Mouse (Mus musculus) CH12F3 (cell line): Measurements from ENCODE around the gene Gpr146.

ENCODE experiments used
- in situ Hi-C: fragments of 300-500 bp; cut with MboI; formaldehyde crosslinking; loops from 2 replicates; pipeline ENCODE4 v1.14.3; 2020; ENCODE audit warnings: low sequenced_read_pairs

Gpr146 gene

DNA sequence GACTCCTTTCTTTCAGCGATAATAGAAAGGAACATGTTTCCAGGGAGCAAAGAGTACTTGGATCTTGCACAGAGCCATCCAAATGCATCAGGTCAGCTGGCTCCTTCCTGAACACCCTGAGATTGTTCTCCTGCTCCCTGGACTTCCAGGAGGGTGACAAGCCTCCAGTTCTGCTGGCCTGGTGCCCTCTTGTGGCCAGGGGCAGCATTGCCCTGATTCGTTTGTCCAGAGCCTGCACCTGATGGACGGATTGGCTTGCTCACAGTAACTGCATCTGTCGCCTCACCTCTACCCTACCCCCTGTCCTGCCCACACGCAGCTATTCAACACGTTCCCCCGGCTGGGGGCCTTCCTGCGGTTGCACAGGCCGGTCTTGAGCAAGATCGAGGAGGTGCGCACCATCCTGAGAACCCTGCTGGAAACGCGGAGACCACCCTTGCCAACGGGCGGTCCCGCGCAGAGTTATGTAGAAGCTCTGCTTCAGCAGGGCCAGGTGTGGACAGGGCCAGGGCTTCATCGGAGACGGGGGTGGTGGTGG lies 22.2 kb upstream of the Gpr146 start:
- in situ Hi-C loops: loop anchor here (25.0 kb wide), 1 partner anchor 307 kb away; no protein-coding TSS in a partner anchor

GRCm38 (mm10) chr5:139358653-139359052 lies 18.8 kb upstream of the Gpr146 start:
- in situ Hi-C loops: loop anchor here (25.0 kb wide), 1 partner anchor 304 kb away; no protein-coding TSS in a partner anchor

DNA sequence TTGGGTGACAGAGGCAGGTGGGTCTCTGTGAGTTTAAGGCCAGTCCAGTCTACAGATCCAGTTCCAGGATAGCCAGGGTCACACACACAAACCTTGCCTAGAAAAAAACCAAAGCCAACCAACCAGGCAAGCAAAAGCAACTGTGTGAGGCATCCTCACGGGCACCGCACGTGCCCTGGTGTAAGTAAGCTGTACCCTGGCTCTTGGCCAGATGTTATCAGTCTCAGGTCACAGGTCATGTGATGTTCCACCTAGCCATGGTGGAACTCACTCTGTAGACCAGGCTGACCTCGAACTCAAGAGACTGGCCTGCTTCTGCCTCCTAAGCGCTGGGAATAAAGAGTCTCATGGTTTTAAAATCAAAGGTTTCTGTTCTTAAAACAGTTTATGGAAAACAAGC lies 18.3 kb upstream of the Gpr146 start:
- in situ Hi-C loops: loop anchor here (25.0 kb wide), 1 partner anchor 303 kb away; no protein-coding TSS in a partner anchor

DNA sequence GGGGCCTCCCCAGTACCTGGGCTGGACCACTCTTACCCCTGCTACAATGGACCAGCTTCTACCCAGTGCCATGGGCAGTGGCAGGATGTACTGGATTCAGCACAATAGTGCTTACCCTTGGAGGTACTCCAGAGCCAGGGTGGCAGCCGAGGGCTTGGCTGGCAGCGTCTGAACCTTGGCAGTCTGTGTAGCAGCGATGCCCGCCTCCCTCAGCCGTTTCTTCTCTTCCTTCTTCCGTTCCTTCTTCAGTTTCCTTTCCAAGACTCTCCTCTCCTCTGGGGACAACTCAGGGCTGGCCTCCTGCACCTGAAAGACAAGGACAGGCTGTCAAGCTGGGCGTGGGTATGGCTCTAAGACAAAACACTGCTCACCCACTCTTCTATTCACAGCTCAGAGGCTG lies 13.6 kb upstream of the Gpr146 start:
- in situ Hi-C loops: loop anchor here (10.0 to 25.0 kb wide), 2 partner anchors 141 to 298 kb away; no protein-coding TSS in a partner anchor

GRCm38 (mm10) chr5:139364260-139364910 lies 13.1 kb upstream of the Gpr146 start:
- in situ Hi-C loops: loop anchor here (10.0 to 25.0 kb wide), 2 partner anchors 140 to 298 kb away; no protein-coding TSS in a partner anchor

GRCm38 (mm10) chr5:139364911-139365571 lies 12.5 kb upstream of the Gpr146 start:
- in situ Hi-C loops: loop anchor here (10.0 to 25.0 kb wide), 2 partner anchors 140 to 297 kb away; no protein-coding TSS in a partner anchor

GRCm38 (mm10) chr5:139365827-139366226 lies 11.7 kb upstream of the Gpr146 start:
- in situ Hi-C loops: loop anchor here (10.0 to 25.0 kb wide), 2 partner anchors 139 to 296 kb away; no protein-coding TSS in a partner anchor

- in situ Hi-C loops: loop anchor here (10.0 to 25.0 kb wide), 2 partner anchors 138 to 296 kb away; no protein-coding TSS in a partner anchor
Observed at GRCm38 (mm10) chr5:139366484-139366883, 11.0 kb upstream of the Gpr146 start.

DNA sequence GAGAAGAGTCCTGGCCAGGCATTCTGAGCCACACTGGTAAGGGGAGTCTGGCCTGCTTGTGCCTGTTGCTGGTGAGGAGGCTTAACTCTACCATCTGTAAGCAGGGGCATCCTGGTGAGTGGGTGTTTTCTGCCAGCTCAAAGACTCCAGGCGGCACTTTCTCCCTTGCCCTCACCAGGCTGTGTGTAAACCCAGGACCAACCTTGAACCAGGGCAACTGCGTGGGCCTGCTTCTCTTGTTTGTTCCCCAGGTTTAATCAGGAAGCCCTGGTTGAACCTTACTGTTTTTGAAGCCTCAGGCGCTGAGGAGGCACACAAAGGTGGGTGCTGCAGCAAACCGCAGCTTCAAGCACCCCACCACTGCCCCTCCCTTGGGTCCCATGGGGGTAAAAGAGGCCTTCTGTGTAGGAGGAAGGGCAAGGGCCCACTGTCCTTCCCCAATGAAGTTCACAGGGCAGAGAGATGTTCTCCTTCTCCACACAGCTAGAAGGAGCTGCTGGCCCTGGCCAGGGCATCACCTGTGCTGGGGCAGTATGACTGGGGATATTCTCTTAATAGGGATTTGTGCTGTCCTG lies 9.5 kb upstream of the Gpr146 start:
- in situ Hi-C loops: loop anchor here (10.0 to 25.0 kb wide), 2 partner anchors 137 to 294 kb away; no protein-coding TSS in a partner anchor

GRCm38 (mm10) chr5:139368638-139369320 lies 8.7 kb upstream of the Gpr146 start:
- in situ Hi-C loops: loop anchor here (10.0 to 25.0 kb wide), 2 partner anchors 136 to 294 kb away; no protein-coding TSS in a partner anchor

GRCm38 (mm10) chr5:139370336-139370735 lies 7.2 kb upstream of the Gpr146 start:
- in situ Hi-C loops: loop anchor here (25.0 kb wide), 1 partner anchor 292 kb away; no protein-coding TSS in a partner anchor

DNA sequence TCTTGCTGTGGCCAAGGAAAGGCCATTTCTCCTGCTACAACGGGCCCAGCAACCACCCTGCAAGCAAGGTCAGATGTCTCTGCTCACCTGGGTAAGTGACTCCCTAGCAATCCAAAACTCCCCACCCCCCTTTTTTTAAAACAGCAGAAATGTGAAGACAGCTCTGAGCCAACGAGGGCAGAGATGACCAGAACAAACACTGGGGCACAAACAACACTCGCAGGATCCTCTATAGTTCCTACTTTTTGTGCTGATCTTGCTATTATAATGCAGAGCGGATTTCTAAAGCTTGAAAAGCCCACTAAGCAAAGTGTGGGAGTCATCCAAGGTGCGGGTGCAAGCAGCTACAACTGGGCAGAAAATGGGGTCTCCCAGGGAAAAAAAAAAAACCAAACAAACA lies 6.4 kb upstream of the Gpr146 start:
- in situ Hi-C loops: loop anchor here (25.0 kb wide), 1 partner anchor 291 kb away; no protein-coding TSS in a partner anchor

DNA sequence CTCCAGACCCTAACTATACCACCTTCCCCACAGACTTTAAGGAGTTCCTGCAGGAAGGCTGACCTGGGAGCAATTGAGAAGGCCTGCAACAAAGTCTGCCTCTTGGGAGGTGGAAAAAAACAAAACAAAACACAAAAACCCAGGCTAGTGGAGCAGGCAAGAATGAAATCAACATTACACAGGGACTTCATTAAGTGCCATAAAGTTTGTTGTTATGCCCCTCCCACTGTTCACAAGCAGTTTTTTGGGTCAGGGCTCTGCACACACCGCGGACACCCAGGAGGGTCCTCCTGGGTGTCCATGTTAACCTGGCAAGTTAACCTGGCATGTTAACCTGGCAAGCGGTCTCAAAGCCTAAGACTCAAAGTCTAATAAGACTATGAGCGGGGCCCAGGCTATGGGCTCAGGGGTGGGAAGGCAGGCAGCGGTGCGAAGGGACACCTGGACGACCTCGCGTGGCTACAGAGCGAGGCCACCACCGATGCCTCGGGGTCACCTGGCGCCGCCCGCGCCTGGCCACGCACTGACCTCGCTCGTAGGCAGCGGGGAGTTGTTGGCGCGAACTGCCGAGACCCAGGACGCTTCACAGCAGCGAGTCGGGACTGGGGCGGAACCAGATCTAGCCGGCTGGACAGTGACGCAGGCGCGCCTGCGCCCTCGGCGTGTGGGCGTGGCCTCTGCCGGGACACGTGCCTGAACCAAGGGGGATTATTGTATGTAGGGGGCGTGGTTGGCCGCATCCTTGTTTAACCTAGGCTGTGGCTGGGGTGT lies 5.7 kb upstream of the Gpr146 start:
- in situ Hi-C loops: loop anchor here (25.0 kb wide), 1 partner anchor 290 kb away; no protein-coding TSS in a partner anchor

DNA sequence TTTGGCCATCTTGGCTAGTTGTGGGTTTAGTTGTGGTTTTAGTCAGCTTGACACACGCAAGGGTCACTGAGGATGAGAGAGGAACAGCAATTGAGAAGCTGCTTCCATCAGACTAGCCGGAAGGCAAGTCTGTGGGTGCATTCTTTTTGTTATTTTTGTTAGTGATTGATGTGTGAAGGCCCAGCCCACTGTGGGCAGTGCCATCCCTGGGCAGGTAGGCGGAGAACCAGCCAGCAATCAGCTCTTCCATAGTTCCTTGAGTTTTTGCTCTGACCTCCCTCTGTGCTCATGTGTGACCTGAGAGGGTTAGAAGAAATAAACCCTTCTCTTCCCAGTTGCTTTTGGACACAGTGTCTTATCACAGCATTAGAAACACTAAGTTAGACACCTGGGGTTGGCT lies 4.4 kb upstream of the Gpr146 start:
- in situ Hi-C loops: loop anchor here (25.0 kb wide), 1 partner anchor 289 kb away; no protein-coding TSS in a partner anchor

DNA sequence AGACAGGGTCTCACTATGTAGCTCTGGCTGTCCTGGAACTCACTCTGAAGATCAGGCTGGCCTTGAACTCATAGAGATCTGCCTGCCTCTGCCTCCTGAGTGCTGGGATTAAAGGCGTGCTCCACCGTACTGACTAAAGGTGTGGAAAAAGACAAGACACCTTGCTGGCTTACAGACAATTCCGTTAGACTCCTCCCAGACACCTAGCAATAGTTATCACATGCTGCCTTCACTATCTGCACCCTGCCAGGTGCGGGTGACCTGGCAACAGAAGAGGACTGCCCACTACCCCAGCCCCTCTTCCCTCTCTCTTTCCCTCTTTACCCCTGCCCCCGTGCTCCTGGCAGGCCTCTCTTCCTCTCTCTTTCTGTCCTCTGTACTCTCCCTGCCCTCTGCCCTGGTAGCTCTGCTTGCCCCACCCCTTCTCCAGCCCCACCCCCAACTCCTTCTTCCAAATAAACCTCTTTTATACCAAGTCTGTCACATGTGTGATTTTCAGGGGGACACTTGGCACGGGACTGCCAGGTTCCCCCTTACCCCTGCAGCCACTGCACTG lies 3.5 kb upstream of the Gpr146 start:
- in situ Hi-C loops: loop anchor here (25.0 kb wide), 1 partner anchor 288 kb away; no protein-coding TSS in a partner anchor

DNA sequence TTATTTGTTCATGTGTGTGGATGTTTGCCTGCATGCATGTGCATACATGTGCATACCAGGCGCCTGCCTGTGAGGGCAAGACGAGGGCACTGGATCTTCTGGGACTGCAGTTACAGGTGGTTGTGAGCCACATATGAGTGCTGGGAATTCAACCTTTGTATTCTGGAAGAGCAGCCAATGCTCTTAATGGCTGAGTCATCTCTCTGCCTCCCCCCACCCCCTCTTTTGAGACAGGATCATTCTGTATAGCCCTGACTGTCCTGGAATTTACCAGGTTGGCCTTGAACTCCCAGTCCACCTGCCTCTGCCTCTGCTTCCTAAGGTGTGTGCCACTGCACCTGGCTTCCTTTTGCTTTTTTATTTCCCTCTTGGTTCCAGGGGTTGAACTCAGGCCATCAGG lies 2.7 kb upstream of the Gpr146 start:
- in situ Hi-C loops: loop anchor here (25.0 kb wide), 1 partner anchor 287 kb away; no protein-coding TSS in a partner anchor

GRCm38 (mm10) chr5:139378271-139378556 lies 717 bp downstream of the Gpr146 start:
- in situ Hi-C loops: no loop called here

GRCm38 (mm10) chr5:139378986-139379629 lies 1.6 kb downstream of the Gpr146 start:
- in situ Hi-C loops: no loop called here
